Mouse (Mus musculus) lung, postnatal 0 days (tissue): ENCODE measurements around the gene Spry1.

Experiments
- CTCF ChIP-seq: IDR thresholded peaks from 2 replicates; pipeline ENCODE4 v1.5.1; 2016; ENCODE audit warnings: antibody characterized with exemption, mild to moderate bottlenecking
- EP300 ChIP-seq: IDR thresholded peaks from 2 replicates; pipeline ENCODE4 v1.6.1; 2016; ENCODE audit warnings: antibody characterized with exemption, mild to moderate bottlenecking, control low read depth

DNA sequence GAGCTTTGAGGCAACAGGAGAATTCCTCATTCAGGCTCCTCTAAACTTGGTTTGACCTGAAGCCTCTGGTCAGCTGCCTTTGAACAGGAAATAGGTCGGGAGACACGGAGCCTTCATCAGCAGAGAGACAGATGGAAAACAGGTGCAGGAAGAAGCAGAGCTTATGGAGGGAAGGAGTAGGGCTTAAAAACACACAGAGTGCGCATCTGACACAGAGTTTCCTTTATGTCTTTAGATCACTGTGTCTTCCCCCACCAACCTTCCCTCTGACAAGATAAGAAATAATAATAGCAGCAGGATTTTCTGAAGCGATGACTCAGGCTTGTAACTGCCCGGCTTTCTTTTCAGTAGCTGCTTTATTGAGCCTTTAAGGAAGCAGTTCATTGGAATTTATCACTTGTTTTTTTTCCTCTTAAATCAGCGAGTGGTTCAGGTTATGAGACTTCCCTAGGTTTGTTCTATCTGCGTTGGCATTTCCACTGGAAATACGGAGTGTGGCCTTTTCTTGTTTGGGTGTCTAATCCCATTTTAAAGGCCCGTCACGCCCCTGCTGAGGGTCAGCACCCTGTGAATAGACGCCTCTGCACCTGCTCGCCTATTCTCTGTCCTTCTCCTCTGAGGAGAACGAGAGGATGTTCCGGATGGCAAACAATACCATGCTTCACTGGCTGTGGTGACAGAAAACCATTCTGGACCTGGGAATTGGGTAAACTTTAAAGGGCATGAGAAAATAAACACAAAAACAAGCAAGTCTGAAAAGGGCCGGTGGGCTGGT, 32.7 kb downstream of the Spry1 start:
- no peak for TF ChIP-seq CTCF
- TF ChIP-seq EP300, result no peak
